Mouse (Mus musculus): Measurements from ENCODE around the gene Scarf1.

- no peak for TF ChIP-seq CEBPB (IDR thresholded peaks at IDR 0.05; ENCODE audit: low read depth)
- TF ChIP-seq MYOG (IDR thresholded peaks at IDR 0.05; ENCODE audit: control insufficient read depth, extremely low read depth, insufficient read length): no peak
- TF ChIP-seq CTCF (IDR thresholded peaks at IDR 0.05; ENCODE audit: control insufficient read depth, insufficient read depth, insufficient read length): no peak
Observed at GRCm38 (mm10) chr11:75465051-75465450, 48.3 kb upstream of the Scarf1 start.
